Mouse (Mus musculus): Measurements from ENCODE around the gene Stub1.

DNA sequence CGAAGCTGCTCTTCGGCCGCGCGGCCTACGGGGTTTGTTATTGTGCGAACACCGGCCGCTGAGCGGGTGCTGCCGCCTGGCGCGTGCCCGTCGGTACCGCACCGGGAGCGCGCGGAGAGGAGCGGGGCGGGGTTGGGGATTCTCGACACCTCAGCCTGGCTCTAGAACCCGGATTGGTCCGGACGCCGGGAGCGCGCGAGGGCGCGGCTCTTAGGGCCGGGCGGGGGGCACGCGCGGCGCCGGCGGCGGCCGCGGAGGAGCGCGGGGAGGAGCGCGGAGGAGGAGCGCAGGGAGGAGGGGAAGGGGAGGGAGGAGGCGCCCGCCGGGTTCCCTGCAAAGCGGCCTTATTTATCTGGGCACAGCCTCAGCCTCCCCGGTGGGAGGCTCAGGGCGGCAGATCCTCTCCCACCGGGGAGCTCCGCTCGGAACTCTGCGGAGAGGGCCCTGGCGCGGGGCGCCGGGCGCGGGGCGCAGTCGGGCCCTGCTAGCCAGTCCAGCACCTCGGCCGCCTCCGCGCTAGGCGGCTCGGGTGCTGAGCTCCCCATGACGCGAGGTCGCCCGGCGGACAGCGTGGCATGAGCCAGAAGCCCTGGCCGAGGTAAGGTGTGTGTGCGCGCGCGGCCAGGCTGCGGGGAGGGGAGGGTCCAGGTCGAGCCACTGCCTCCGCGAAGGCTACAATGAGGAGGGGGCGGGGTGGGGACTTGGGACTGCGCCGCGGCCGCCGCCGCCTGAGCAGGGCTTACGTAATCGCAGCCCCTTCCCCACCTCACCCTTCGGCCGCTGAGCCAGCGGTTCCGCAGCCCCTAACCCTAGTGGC is 24.2 kb downstream of the Stub1 start, which contains the start of gene Fbxl16:
- TF ChIP-seq E2F4 (IDR thresholded peaks at IDR 0.05; ENCODE audit: borderline replicate concordance, low read depth, low read length) (no peak), POLR2A (IDR thresholded peaks at IDR 0.05; ENCODE audit: control insufficient read depth in 1 of 2, insufficient read depth in 1 of 2, low read depth in 1 of 2, low read length in 2 of 2, poor library complexity in 1 of 2) (no peak), CTCF (IDR thresholded peaks at IDR 0.05 in 2 of 3, conservative IDR thresholded peaks at IDR 0.05 in 1 of 3; ENCODE audit: control insufficient read depth in 1 of 3, insufficient read depth in 1 of 3, low read depth in 2 of 3, low read length in 3 of 3, poor library complexity in 1 of 3, severe bottlenecking in 1 of 3) (no peak), MAFK (IDR thresholded peaks at IDR 0.05; ENCODE audit: borderline replicate concordance, low read depth, low read length) (no peak), TCF12 (IDR thresholded peaks at IDR 0.05; ENCODE audit: low read depth, low read length) (no peak), ZMIZ1 (IDR thresholded peaks at IDR 0.05; ENCODE audit: low read depth, low read length) (no peak)
